Mouse (Mus musculus) intestine, embryonic 16.5 days (tissue): ENCODE measurements at regions not wholly inside any gene's neighbourhood (a gene's known extent, or its start where the extent isn't known, plus 50 kb on each side); places are given as distances from the start of the nearest gene placed in this dataset.
"Not testable (repeated sequence)": the region's sequence is repeated elsewhere in the genome, so short reads cannot be mapped to it uniquely, and the experiment has no call there.

Experiments used
- ATAC-seq: fragments of 200-750 bp; cut with Nextera tagmentation; 2 replicates; pipeline ENCODE4 v1.8.0; 2017; ENCODE audit warnings: moderate TSS enrichment, moderate library complexity
- H3K27ac ChIP-seq: fragments of 300-500 bp; sonication (generic); 2 replicates; pipeline ENCODE4 v1.5.1; 2014; ENCODE audit warnings: mild to moderate bottlenecking, low read length
- H3K27me3 ChIP-seq: fragments of 300-500 bp; sonication (generic); replicated peaks from 2 replicates; pipeline ENCODE4 v1.6.1; 2014; ENCODE audit warnings: low read length, control low read depth, mixed read lengths; ENCODE audit not compliant: control insufficient read depth, insufficient read depth
- H3K36me3 ChIP-seq: fragments of 300-500 bp; sonication (generic); 2 replicates; pipeline ENCODE4 v1.6.1; 2014; ENCODE audit warnings: low read length, control low read depth; ENCODE audit not compliant: control insufficient read depth, insufficient read depth
- H3K4me1 ChIP-seq: fragments of 300-500 bp; sonication (generic); 2 replicates; pipeline ENCODE4 v1.6.1; 2014; ENCODE audit warnings: low read length, control low read depth, mixed read lengths; ENCODE audit not compliant: control insufficient read depth, insufficient read depth
- H3K4me2 ChIP-seq: fragments of 300-500 bp; sonication (generic); 2 replicates; pipeline ENCODE4 v1.6.1; 2014; ENCODE audit warnings: low read depth, low read length, control low read depth
- H3K4me3 ChIP-seq: fragments of 300-500 bp; sonication (generic); 2 replicates; pipeline ENCODE4 v1.5.1; 2014; ENCODE audit warnings: mild to moderate bottlenecking, low read length
- H3K9ac ChIP-seq: fragments of 300-500 bp; sonication (generic); 2 replicates; pipeline ENCODE4 v1.6.1; 2014; ENCODE audit warnings: low read depth, low read length
- H3K9me3 ChIP-seq: fragments of 300-500 bp; sonication (generic); 2 replicates; pipeline ENCODE4 v1.6.1; 2016; ENCODE audit warnings: low read length, control low read depth; ENCODE audit not compliant: control insufficient read depth
- WGBS: fragments of 180-500 bp; shearing (Covaris S2); extraction: QIAGEN DNeasy Blood & Tissue Kit; methylation state at CpG from one replicate; pipeline ENCODE4 v1.1.7; 2014; 5-methylcytosine and 5-hydroxymethylcytosine counted together

- Histone ChIP-seq H3K4me3 (no peak overlapping the region), H3K36me3 (no peaks in the 10 kb centered on the region), H3K27ac (no peak overlapping the region), H3K9ac (no peak overlapping the region), H3K9me3 (no peaks in the 10 kb centered on the region), H3K4me2 (no peak overlapping the region), H3K4me1 (no peaks in the 10 kb centered on the region), H3K27me3 (no peaks in the 10 kb centered on the region)
- WGBS: 69% methylated on average over 3 of the region's 3 CpGs
- ATAC-seq: no peak
Measured at GRCm38 (mm10) chr2:100918122-100918521, 706.4 kb upstream of the Rag2 start.

GRCm38 (mm10) chr2:100919537-100920212, 704.8 kb upstream of the Rag2 start:
- WGBS: 58% methylated on average over 1 of the region's 1 CpGs
- Histone ChIP-seq H3K27ac (no peak overlapping the region), H3K9me3 (no peaks in the 10 kb centered on the region), H3K27me3 (no peaks in the 10 kb centered on the region), H3K4me3 (no peak overlapping the region), H3K4me1 (no peaks in the 10 kb centered on the region), H3K4me2 (no peak overlapping the region), H3K36me3 (no peaks in the 10 kb centered on the region), H3K9ac (no peak overlapping the region)
- no peak for ATAC-seq

- WGBS: 38% methylated on average over 3 of the region's 3 CpGs
- not testable (repeated sequence) for ATAC-seq, H3K9me3 ChIP-seq
Measured at GRCm38 (mm10) chr2:100948632-100949031, 675.9 kb upstream of the Rag2 start.

GRCm38 (mm10) chr2:100959412-100959811, 665.1 kb upstream of the Rag2 start:
- H3K9me3 ChIP-seq: no peaks in the 10 kb centered on the region
- WGBS: 87% methylated on average over 1 of the region's 1 CpGs
- no peak overlapping the region for H3K4me2 ChIP-seq
- H3K9ac ChIP-seq: no peak overlapping the region
- H3K4me3 ChIP-seq: no peak overlapping the region
- H3K27ac ChIP-seq: no peak overlapping the region
- no peaks in the 10 kb centered on the region for H3K4me1 ChIP-seq
- no peaks in the 10 kb centered on the region for H3K36me3 ChIP-seq
- ATAC-seq: no peak
- no peaks in the 10 kb centered on the region for H3K27me3 ChIP-seq

More at GRCm38 (mm10) chr2:100948632-100949031, 675.9 kb upstream of the Rag2 start:
- not testable (repeated sequence) for H3K4me1 ChIP-seq, H3K27me3 ChIP-seq, H3K4me2 ChIP-seq, H3K4me3 ChIP-seq, H3K9ac ChIP-seq, H3K36me3 ChIP-seq, H3K27ac ChIP-seq

GRCm38 (mm10) chr2:100964584-100964983, 659.9 kb upstream of the Rag2 start:
- WGBS: 90% methylated on average over 2 of the region's 2 CpGs
- Histone ChIP-seq H3K4me1 (no peaks in the 10 kb centered on the region), H3K27ac (no peak overlapping the region), H3K27me3 (no peaks in the 10 kb centered on the region), H3K9me3 (no peaks in the 10 kb centered on the region), H3K4me2 (no peak overlapping the region), H3K36me3 (no peaks in the 10 kb centered on the region), H3K9ac (no peak overlapping the region), H3K4me3 (no peak overlapping the region)
- no peak for ATAC-seq

GRCm38 (mm10) chr2:100977202-100977601, 647.3 kb upstream of the Rag2 start:
- no peak overlapping the region for H3K4me3 ChIP-seq
- ATAC-seq: peak; percentile 87

GRCm38 (mm10) chr2:100982362-100982761, 642.2 kb upstream of the Rag2 start:
- no peaks in the 10 kb centered on the region for H3K27me3 ChIP-seq
- no peak overlapping the region for H3K27ac ChIP-seq
- no peak overlapping the region for H3K4me3 ChIP-seq
- no peaks in the 10 kb centered on the region for H3K9me3 ChIP-seq
- no peak overlapping the region for H3K4me2 ChIP-seq
- H3K4me1 ChIP-seq: no peaks in the 10 kb centered on the region
- WGBS: 50% methylated on average over 1 of the region's 1 CpGs
- no peak for ATAC-seq
- no peak overlapping the region for H3K9ac ChIP-seq
- no peaks in the 10 kb centered on the region for H3K36me3 ChIP-seq

More at GRCm38 (mm10) chr2:100977202-100977601, 647.3 kb upstream of the Rag2 start:
- no peaks in the 10 kb centered on the region for H3K9me3 ChIP-seq
- H3K27ac ChIP-seq: no peak overlapping the region
- H3K9ac ChIP-seq: no peak overlapping the region
- H3K4me1 ChIP-seq: no peaks in the 10 kb centered on the region
- no peaks in the 10 kb centered on the region for H3K36me3 ChIP-seq
- no peak overlapping the region for H3K4me2 ChIP-seq
- H3K27me3 ChIP-seq: no peaks in the 10 kb centered on the region

- Histone ChIP-seq H3K27me3 (no peaks in the 10 kb centered on the region), H3K4me3 (no peak overlapping the region), H3K36me3 (no peaks in the 10 kb centered on the region), H3K4me1 (no peaks in the 10 kb centered on the region), H3K4me2 (no peak overlapping the region), H3K9me3 (no peaks in the 10 kb centered on the region), H3K9ac (no peak overlapping the region), H3K27ac (no peak overlapping the region)
- 70% methylated on average over 3 of the region's 3 CpGs for WGBS
- ATAC-seq: peak; percentile 94
Measured at GRCm38 (mm10) chr2:101015353-101015752, 609.2 kb upstream of the Rag2 start.

- Histone ChIP-seq H3K4me3 (no peak overlapping the region), H3K36me3 (no peaks in the 10 kb centered on the region), H3K27ac (no peak overlapping the region), H3K9ac (no peak overlapping the region), H3K4me1 (no peaks in the 10 kb centered on the region), H3K4me2 (no peak overlapping the region), H3K27me3 (no peaks in the 10 kb centered on the region), H3K9me3 (no peaks in the 10 kb centered on the region)
- 77% methylated on average over 2 of the region's 2 CpGs for WGBS
- no peak for ATAC-seq
Measured at GRCm38 (mm10) chr2:101019384-101019783, 605.1 kb upstream of the Rag2 start.

GRCm38 (mm10) chr2:101021515-101021914, 603.0 kb upstream of the Rag2 start:
- H3K9me3 ChIP-seq: no peaks in the 10 kb centered on the region
- H3K36me3 ChIP-seq: no peaks in the 10 kb centered on the region
- no peaks in the 10 kb centered on the region for H3K27me3 ChIP-seq
- H3K9ac ChIP-seq: no peak overlapping the region
- 82% methylated on average over 2 of the region's 2 CpGs for WGBS
- no peak overlapping the region for H3K4me2 ChIP-seq
- no peak overlapping the region for H3K4me3 ChIP-seq
- H3K4me1 ChIP-seq: no peaks in the 10 kb centered on the region
- ATAC-seq: no peak
- no peak overlapping the region for H3K27ac ChIP-seq
